Mouse (Mus musculus) cortical plate, adult 2 months (tissue): ENCODE data around the gene Cdca5.
A peak's percentile ranks its signal among the peaks of the same experiment; 100 is the strongest.

Experiments
- CTCF ChIP-seq: fragments of 200-500 bp; IDR thresholded peaks from 2 replicates; pipeline ENCODE4 v1.5.1; 2011; ENCODE audit warnings: mild to moderate bottlenecking, control low read depth, low read length; ENCODE audit not compliant: insufficient read depth; ENCODE audit errors: extremely low read depth
- POLR2A ChIP-seq: fragments of 200-500 bp; IDR thresholded peaks from 2 replicates; pipeline ENCODE4 v1.6.1; 2011; ENCODE audit warnings: mild to moderate bottlenecking, low read length, control low read depth; ENCODE audit not compliant: insufficient read depth; ENCODE audit errors: extremely low read depth

DNA sequence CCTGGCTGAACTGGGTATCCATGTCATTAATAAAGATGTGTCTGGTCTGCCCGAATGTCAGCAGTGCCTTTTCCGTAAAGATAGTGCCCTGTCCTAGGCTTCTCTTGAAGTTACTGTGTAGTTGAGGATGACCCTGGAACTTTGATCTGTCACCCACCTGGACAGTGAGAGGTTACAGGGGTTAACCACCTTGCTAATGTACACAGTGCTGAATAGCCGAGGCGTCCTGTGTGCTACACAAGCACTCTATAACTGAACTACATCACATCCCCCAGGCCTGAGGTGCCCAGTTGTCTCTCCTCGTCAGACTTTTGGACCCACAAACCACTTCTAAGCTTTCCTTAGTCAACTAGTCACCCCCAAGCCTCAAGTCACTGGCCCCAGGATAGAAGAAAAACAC lies 22.4 kb upstream of the Cdca5 start:
- TF ChIP-seq POLR2A (0 out of 2 replicates have a peak, but pooled peaks have one; percentile 3), CTCF (no peak)
